Mouse (Mus musculus) ovary, postnatal 36 days (tissue): ENCODE measurements around the gene Exog.

Experiments
- DNase-seq: peaks from one replicate; pipeline ENCODE4 v3.0.0; 2022; ENCODE audit warnings: low spot score, mixed read lengths

The Exog gene

GRCm38 (mm10) chr9:119460410-119460809 is 15.7 kb downstream of the Exog start:
- peak; percentile 54 for DNase-seq

DNA sequence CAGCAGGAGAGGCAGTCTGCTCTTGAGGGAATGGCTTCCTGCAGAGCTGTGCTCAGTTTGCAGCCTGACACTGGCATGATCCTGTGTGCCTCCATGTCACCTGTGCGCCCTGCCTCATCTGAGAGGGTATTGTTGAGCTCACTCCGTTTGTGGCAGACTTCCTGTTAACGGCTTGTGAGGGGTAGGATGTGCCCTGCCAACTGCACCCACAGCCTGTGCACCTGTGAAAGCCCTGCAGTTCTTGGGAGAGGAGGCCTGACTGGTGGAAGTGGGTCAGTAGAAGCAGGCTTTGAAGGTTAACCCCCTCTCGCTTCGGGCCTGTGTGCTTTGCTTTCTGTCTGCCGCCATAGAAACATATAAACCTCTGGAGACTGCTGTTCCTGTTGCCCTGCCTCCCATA is 20.3 kb downstream of the Exog start:
- DNase-seq: no peak

GRCm38 (mm10) chr9:119465595-119465994 is 20.9 kb downstream of the Exog start:
- peak; percentile 24 for DNase-seq

- no peak for DNase-seq
These were observed 25.1 kb downstream of the Exog start for GRCm38 (mm10) chr9:119469691-119470353.

GRCm38 (mm10) chr9:119472412-119472918 is 27.7 kb downstream of the Exog start:
- no peak for DNase-seq

- DNase-seq: no peak
These were observed 28.3 kb downstream of the Exog start for GRCm38 (mm10) chr9:119473011-119473410.

- DNase-seq: no peak
These were observed 28.9 kb downstream of the Exog start for GRCm38 (mm10) chr9:119473608-119474164.

DNA sequence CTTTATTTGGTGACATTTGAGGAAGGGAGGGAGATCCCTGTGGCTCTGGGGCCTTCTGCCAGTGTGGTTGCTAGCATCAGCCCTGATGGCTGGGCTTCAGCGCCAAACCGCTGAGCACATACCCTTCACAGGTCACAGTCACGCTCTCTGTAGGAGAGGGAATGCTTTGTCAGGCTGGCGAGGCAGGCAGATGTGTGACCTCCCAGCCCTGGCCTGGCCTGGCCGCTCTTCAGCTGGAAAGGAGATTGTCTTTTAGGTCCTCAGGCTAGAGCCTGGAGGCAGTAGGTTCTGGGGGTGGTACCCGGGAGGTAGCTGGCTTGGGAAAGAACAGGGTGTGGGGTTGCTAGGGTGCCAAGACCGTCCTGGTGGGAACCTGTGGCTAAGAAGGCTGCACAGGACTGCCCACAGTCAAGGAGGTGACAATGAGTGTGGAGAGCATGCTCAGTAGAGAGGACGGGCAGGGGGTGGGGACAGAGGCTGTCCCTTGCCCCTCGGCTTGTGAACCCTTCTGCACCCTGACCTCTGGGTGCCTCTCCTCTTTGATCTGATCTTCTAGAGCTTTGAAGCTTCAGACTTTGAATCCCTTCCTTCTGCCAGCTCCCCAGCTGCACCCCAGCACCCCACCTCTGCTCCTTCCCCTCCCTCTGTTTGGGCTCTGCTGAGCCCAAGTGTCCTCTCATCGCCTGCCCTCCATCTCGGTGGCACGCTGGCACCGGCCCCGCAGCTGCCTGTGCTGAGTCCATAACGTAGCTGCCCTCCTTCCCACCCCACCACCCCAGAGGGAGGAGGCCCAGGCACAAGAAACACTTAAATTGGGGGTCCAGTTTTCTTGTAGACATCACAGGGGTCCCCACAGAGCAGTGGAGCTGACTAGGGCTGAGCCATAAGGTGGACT is 30.2 kb downstream of the Exog start:
- no peak for DNase-seq

DNA sequence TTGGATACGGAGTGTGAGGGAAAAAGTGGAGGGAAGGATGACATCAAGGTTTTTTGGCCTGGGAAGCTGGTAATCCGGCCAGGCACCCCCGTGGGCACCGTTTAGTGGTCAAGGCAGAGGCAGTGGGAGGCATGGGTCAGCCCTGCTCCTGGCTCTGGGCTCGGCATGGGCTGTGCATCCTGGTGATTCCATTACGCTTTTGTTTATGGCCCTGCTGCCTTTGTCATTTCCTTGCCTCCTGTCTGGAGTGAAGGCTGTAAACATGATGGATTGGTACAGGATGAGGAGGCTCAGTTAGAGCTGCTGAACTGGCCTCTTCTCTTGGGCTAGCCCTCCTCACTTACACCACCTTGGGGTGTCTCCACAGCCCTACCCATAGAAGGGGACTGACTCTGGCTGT is 33.0 kb downstream of the Exog start:
- no peak for DNase-seq

DNA sequence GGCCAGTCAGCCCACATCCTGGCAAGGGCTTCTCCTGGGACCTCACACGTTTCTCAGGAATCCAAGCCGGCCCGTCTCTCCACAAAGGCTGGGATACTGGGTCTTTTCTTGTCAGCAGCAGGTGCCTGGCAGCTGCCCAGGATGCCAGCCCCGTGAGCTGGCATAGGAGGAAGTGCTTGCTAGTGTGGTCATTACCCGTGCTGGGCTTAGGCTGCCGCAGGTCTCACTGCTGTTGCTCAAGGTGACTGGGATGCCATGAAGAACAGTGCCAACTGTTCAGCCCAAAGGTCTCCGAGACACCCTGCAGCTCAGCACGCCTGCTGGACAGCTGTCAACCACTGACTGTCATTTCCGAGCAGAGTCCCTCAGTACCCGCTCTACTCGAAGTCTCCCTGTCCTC is 33.6 kb downstream of the Exog start:
- no peak for DNase-seq

DNA sequence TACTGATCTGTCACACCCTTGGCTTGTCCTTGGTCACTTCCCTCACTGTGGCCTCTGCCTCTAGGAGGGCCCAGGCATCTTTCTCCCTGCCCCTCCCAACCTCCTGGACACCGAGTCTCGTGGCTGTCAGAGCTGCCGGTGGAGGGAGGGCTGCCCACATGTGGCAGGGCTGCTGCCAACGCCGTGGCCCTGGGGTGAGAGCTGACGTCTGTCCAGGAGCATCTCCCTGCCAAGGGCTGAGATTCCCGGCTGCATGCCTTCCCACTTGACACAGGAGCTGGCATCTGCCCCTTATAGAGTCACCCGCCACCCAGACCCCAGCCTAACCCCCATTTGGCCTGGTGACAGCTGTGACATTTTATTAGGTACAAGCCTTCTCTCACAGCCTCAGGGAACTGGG is 34.6 kb downstream of the Exog start:
- DNase-seq: peak; percentile 21

GRCm38 (mm10) chr9:119481612-119482011 is 36.9 kb downstream of the Exog start:
- no peak for DNase-seq

GRCm38 (mm10) chr9:119483554-119484353 is 39.0 kb downstream of the Exog start:
- peak; percentile 22 for DNase-seq

GRCm38 (mm10) chr9:119484420-119484819 is 39.7 kb downstream of the Exog start:
- no peak for DNase-seq

- no peak for DNase-seq
These were observed 40.1 kb downstream of the Exog start for GRCm38 (mm10) chr9:119484868-119485267.

GRCm38 (mm10) chr9:119496354-119496753 is 51.6 kb downstream of the Exog start:
- DNase-seq: no peak

DNA sequence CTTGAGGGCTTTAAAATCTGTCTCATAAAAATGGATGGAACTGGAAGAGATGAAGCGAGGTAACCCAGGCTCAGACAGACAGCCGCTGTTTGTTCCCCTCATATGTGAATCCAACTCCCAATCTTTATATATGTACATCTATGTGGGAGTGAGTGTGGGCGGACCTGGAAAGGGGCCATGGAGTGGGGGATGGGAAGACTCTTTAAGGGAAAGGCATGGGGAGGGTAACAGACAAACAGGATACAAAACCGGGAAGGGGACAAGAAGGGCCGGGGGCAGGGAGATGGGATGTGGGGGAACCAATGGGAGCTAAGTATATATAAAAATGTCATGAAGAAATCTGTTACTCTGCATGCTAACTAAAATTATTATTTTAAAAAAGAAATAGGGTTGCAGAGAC is 52.2 kb downstream of the Exog start:
- DNase-seq: no peak

DNA sequence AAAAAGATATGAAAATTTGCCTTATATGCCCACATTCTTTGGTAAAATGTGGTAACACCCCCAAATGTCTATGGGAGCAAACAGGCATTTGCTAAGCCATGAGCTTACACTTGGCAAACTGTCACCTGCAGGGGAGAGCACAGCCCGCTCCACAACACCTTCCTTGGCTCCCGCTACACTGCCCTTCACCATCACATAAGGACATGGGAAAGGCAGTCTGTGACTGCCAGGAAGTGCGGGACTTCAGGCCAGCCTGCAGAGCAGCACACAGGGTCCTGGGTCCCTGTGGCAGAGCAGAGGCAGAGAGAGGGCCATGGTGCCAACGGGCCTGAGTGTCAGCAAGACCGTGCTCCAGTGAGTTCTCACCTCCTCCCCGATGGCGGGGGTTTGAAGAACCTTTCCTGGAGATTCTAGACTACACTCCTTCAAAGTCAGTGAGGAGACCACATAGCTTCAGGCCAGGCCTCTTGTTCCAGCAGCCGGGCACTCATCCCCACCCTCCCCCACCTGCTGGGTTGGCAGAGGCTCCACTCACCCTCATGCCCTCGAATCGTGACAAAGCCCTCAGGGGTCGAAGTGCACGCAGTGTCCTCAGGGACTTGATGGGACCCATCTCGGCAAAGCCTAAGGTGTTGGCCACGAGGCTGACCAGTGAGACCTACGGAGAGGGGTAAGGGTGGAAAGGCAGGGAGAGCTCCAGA is 53.0 kb downstream of the Exog start:
- DNase-seq: no peak

GRCm38 (mm10) chr9:119498247-119498607 is 53.5 kb downstream of the Exog start:
- no peak for DNase-seq

DNA sequence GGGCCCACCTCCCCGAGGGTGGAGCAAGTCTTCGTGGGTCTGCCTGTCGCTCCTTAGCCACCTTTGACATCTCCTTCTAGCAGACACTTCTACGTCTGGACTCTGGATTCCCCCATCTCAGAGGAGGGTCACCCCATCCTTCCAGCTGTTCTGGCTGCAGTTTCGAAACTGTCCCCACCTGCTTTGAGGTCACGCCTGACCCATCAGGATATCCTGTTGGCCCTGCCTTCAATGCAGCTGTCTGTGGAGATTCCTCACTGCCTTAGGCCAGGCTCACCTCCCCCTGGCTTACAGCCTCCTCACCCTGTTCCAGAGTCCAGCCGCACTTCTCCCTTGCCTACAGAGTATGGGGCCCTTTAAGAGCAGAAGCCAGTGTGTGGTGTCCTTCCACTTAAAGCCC is 54.1 kb downstream of the Exog start:
- DNase-seq: no peak

- no peak for DNase-seq
These were observed 58.9 kb downstream of the Exog start for GRCm38 (mm10) chr9:119503613-119504012.
